Mouse (Mus musculus) thymus, postnatal 14 days (tissue): ENCODE data around the gene Wdr95.
A peak's percentile ranks its signal among the peaks of the same experiment; 100 is the strongest.

Experiments used
- DNase-seq: peaks from one replicate; pipeline ENCODE4 v3.0.0; 2021

The Wdr95 gene

GRCm38 (mm10) chr5:149584154-149584655, 55.7 kb downstream of the Wdr95 start:
- no peak for DNase-seq

- DNase-seq: no peak
Measured at GRCm38 (mm10) chr5:149585231-149585630, 56.8 kb downstream of the Wdr95 start.

GRCm38 (mm10) chr5:149585910-149586309, 57.4 kb downstream of the Wdr95 start:
- peak; percentile 10 for DNase-seq

GRCm38 (mm10) chr5:149587327-149587895, 58.9 kb downstream of the Wdr95 start:
- DNase-seq: no peak

GRCm38 (mm10) chr5:149588814-149589534, 60.5 kb downstream of the Wdr95 start:
- no peak for DNase-seq

GRCm38 (mm10) chr5:149589932-149590331, 61.5 kb downstream of the Wdr95 start:
- DNase-seq: no peak

- DNase-seq: no peak
Measured at GRCm38 (mm10) chr5:149594215-149594614, 65.7 kb downstream of the Wdr95 start.

- DNase-seq: no peak
Measured at GRCm38 (mm10) chr5:149597351-149597750, 68.9 kb downstream of the Wdr95 start.

GRCm38 (mm10) chr5:149601996-149602395, 73.5 kb downstream of the Wdr95 start:
- DNase-seq: no peak

GRCm38 (mm10) chr5:149603241-149603640, 74.8 kb downstream of the Wdr95 start:
- DNase-seq: no peak

GRCm38 (mm10) chr5:149607083-149607720, 78.7 kb downstream of the Wdr95 start:
- DNase-seq: no peak

GRCm38 (mm10) chr5:149611476-149612164, 83.1 kb downstream of the Wdr95 start:
- no peak for DNase-seq

GRCm38 (mm10) chr5:149612165-149612518, 83.7 kb downstream of the Wdr95 start:
- DNase-seq: no peak

- DNase-seq: no peak
Measured at GRCm38 (mm10) chr5:149612740-149613139, 84.3 kb downstream of the Wdr95 start.

GRCm38 (mm10) chr5:149616138-149616537, 87.7 kb downstream of the Wdr95 start:
- no peak for DNase-seq

GRCm38 (mm10) chr5:149616817-149617216, 88.3 kb downstream of the Wdr95 start:
- DNase-seq: no peak

GRCm38 (mm10) chr5:149617776-149618425, 89.4 kb downstream of the Wdr95 start:
- DNase-seq: no peak

GRCm38 (mm10) chr5:149622152-149622551, 93.7 kb downstream of the Wdr95 start:
- DNase-seq: no peak

GRCm38 (mm10) chr5:149622644-149623043, 94.2 kb downstream of the Wdr95 start:
- no peak for DNase-seq

- DNase-seq: no peak
Measured at GRCm38 (mm10) chr5:149623815-149624675, 95.6 kb downstream of the Wdr95 start.

GRCm38 (mm10) chr5:149625547-149625946, 97.1 kb downstream of the Wdr95 start:
- DNase-seq: no peak
